Mouse (Mus musculus) urinary bladder, postnatal 36 days (tissue): ENCODE measurements at regions not wholly inside any gene's neighbourhood (a gene's known extent, or its start where the extent isn't known, plus 50 kb on each side); places are given as distances from the start of the nearest gene placed in this dataset.
"Not testable (repeated sequence)": the region's sequence is repeated elsewhere in the genome, so short reads cannot be mapped to it uniquely, and the experiment has no call there.

Source experiments
- DNase-seq, 2 experiments: peaks; one replicate each; pipeline ENCODE4 v3.0.0; 2022; ENCODE audit warnings: low spot score in 2 of 2, mixed read lengths in 1 of 2

DNA sequence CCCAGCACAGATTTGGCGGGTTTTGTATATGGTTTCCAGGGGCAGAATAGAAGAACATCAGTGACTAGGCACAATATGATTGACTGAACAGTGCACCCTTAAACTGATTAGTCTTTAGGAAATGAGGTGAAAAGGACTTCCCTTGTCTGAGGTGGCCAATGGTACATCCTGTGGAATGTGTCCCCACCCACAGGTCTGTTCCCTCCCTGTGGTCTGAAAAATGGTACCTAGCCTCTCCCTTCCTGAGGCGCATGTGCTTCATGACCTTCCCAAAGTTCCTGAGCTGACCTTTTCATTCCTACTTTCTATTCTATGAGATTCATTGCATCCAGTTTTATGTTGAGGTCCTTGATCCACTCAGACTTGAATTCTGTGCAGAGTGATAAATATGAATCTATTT, 76.0 kb downstream of the Zfp97 start:
- not testable (repeated sequence) for DNase-seq

DNA sequence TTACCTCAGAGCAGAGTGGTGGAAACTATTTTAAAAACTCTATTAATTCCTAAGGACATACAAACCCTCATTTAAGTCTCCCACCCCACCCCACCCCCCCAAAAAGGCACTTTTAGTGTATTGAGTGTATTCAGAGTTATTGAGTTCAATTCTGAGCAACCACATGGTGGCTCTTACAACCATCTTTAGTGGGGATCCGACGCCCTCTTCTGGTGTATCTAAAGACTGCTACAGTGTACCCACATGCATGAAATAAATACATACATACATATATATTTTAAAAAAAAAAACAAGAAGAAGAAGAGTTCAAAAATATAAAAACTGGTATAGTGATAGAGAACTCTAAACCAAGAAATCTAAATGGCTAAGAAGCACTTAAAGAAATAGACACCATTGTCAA, 107.9 kb downstream of the Zfp97 start:
- DNase-seq = no peak

DNA sequence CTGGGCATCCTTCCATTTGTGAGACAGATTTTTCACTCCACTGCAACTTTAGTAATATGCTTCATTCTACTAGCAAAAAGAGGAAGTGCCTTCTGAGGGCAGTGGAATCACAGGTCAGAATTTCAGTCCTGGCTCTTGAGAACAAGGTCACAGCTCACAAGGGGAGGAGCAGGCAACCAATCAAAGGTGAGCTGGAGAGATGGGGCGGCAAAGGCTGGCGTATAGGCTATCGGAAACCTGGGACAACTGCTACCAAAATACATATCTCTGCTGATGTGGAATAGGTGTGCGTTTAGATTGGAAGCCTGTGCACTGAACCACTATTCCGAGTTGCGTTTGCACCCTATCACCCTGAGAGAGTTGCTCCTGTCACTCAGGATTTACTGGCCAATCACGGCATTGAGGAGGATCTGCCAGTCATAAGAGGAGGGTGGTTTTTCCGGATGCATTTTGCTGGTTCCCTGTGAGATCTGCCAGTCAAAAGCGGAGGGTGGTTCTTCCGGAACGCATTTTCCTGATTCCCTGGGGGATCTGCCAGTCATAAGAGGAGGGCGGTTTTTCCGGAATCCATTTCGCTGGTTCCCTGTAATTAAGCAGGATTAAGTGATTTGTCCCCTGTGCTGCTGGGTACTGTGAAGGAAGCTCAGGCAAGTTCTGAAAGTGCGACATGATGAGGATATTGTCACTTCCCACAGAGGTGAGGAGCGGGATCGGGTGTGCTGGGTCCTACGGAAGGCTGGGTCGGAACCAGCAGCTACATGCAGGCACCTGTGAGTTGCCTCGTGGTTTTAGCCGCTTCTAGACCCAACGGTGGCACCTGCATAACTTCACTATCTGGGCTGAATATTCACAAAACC, 113.3 kb downstream of the Zfp97 start:
- peak; percentile 90 for DNase-seq

GRCm38 (mm10) chr17:17235186-17235482, 113.9 kb downstream of the Zfp97 start:
- not testable (repeated sequence) for DNase-seq
